In genomic region chr12:11212881-11213280, GRCm38 (mm10) we compare ENCODE assay signal across 15 mouse cellular contexts. TPM values are rescaled to one million over a fixed set of nuclear protein-coding genes. Genes with fewer than 3 reads are reported as not detected.
"Had no signal": no experiment of that assay in that cellular context is flagged by ENCODE, and none has a peak within 500 bp of the region (broad histone marks: within the 10 kb centered on the region; RNA-seq: fewer than 3 reads in every experiment).

No protein-coding gene starts in this region.

- DNase-seq: kidney, adult 8-10 months; kidney, postnatal 14 days; kidney, postnatal 4 days; left cerebral cortex, postnatal 4 days; liver, postnatal 0 days; lung, embryonic 14.5 days; retina, postnatal 1 day; right cerebral cortex, postnatal 25 days; thymus, adult 18-20 months; thymus, postnatal 36 days had no signal

RNA-seq across cellular contexts. Expression of gene Msgn1, which starts 4.1 kb away (rescaled TPM):
- total RNA-seq: layer of hippocampus, adult 18-20 months; layer of hippocampus, postnatal 25 days; left cerebral cortex, adult 2 months; left cerebral cortex, postnatal 10 days; left cerebral cortex, postnatal 4 days; neutrophil, adult 5-6 weeks had no signal
